Mouse (Mus musculus) gastrocnemius, adult 8-10 months (tissue): ENCODE data around the gene Myo15b. TPM values are rescaled to one million over a fixed set of nuclear protein-coding genes. Genes with fewer than 3 reads are reported as not detected.
A peak's percentile ranks its signal among the peaks of the same experiment; 100 is the strongest.

Source experiments
- DNase-seq, 2 experiments: peaks; one replicate each; pipeline ENCODE4 v3.0.0; 2022; ENCODE audit warnings: low spot score in 2 of 2
- total RNA-seq, 4 experiments: library from RNA; stranded (reverse); gene quantifications; 2 replicates each; pipeline ENCODE4 v1.2.4; 2022

Gene Myo15b
- total RNA-seq, 4 experiments from 2014 or later, result not detected

DNA sequence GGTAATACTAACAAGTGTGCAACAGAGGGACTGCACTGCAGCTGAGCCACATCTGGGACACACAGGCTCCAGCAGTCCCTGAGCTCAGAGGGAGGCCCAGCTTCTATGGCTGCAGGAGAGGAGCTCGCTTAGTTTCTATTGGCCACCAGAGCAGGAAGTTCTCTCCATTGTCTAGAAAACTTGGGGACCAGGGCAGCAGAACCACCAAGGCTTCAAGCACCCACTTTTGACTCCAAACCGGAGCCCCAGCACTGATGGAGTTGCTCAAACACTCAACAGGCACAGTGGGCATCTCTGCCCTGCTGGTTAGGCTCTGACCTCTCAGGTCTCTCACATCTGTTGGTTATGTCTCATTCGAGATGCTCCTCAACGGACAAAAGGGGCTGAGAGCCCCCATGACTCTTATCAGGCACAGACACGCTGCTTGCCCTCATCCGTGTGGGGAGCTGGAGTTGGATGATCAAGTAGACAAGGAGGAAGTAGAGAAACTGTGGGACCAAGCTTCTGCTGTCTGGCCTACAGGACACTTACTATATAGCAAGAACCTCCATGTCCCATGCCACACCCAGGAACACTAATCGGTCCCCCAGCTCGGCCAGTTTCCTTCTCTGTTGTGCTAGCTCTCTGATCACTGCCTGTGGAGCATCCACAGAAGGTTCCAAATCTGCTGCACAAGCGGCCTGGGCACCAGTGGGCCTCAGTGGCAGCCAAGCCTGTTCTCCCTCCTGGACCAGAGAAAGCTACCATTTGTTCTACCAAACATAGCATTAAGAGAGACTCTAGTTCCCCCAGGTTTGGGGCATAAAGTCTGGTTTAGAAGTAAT is 43.3 kb downstream of the Myo15b start:
- DNase-seq, result no peak

DNA sequence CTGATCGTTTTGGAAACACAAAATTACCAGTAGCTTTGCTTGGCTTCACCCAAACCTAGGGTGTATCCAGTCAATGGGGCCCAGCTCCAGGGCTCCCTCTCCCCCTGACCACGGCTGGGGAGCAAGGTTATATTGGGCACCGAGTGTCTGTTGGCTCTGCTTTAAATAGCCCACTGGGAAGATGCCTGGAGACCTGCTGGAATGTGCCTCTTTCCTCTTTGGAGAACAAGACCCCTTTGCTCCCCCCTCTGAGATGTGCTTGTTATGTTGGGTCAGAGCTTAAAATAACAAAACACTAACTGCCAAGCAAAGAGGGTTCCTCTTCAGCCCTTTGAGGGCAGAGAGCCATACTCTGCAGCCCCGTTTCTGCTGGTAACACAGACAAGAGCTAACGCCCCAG is 44.0 kb downstream of the Myo15b start:
- DNase-seq, result no peak

DNA sequence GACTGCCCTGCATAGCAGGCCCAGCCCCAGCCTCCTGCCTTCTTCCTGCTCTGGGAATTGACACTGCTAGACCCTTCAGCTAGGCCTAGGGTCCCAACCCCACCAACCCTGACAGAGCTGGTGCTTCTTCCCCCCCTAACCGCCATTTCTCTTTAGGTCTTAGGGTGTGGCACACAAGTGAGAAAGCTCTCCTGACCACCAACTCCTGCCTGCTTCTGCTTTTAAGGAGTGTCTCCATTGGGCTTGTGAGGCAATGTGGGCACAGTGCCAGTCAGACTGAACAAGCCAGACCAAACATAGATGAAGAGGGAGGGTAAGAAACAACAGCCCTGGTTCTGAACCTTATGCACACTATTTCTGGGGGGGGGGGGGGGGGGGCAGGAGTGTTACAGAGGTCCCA is 44.6 kb downstream of the Myo15b start:
- peak in 1 of 2 experiments; percentile 38 for DNase-seq

DNA sequence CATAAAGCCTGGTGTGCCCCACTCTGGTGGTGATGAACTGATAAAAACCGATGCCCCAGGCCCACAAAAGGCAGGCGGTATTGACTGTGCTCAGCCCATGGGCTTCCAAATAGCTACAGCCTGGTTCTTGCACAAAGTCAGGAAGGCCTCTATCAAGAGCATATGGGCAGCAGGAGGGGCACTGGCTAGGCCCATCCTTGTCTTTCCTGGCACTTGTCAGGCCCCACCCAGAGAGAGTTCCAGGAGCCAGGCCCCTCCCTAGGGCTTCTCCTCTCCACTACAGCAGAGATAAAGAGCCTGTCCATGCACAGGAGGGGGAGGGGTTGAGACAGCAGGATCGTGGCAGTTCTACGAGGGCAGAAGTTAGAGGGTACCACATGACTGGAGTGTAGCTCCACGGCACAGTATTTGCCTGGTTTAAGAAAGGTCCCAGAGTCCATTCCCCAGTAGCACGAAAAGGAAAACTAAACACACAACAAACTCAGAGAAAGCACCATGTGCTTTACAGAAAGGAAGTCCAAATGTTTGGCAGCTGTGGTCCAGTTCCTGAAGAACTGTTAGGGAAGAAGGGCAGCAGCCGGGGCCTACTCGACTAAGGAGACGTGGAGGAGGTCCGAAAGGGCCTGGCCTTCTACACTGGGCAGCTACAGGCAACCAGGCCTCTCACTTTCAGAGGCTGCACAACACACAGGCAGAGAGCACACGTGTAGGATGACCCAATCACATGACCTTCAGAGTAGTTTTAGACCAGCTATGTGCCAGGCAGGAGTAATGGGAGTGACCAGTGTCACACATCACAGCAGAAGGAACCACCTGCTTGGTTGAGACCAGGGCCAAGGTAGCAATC is 45.4 kb downstream of the Myo15b start:
- DNase-seq, result no peak

DNA sequence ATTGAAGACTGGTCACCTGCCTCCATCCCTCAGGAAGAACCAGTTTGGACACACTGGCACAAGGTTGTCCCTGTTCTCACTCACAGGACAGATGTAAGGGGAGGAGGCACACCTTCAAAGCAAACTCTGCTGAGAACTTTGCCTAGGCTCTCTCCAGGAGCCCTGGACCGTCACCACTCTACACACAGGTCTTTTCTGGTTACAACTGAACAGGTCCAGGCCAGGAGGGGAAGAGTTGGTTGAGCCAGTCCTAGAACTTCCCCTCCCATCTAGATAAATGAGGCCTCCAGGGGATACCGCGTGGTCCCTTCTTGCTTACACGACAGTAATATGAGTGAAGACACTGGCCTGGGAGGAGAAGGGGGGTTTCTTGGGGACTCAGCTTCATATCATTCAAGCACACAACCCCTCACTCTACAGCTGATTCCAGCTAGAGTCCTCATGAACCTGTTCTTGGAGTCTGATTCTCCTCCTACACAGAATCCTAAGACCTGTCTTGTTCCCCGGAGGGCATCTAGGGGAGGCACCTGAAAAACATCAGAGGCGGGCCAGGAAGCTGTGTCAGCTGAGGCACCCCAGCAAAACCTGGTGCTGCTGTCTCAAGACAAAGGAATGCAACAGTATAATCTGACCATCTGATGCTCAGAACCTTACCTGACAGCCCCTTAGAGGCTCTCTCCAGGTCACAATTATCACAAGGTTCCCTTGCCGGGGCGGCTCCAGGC is 46.2 kb downstream of the Myo15b start:
- DNase-seq, result no peak

DNA sequence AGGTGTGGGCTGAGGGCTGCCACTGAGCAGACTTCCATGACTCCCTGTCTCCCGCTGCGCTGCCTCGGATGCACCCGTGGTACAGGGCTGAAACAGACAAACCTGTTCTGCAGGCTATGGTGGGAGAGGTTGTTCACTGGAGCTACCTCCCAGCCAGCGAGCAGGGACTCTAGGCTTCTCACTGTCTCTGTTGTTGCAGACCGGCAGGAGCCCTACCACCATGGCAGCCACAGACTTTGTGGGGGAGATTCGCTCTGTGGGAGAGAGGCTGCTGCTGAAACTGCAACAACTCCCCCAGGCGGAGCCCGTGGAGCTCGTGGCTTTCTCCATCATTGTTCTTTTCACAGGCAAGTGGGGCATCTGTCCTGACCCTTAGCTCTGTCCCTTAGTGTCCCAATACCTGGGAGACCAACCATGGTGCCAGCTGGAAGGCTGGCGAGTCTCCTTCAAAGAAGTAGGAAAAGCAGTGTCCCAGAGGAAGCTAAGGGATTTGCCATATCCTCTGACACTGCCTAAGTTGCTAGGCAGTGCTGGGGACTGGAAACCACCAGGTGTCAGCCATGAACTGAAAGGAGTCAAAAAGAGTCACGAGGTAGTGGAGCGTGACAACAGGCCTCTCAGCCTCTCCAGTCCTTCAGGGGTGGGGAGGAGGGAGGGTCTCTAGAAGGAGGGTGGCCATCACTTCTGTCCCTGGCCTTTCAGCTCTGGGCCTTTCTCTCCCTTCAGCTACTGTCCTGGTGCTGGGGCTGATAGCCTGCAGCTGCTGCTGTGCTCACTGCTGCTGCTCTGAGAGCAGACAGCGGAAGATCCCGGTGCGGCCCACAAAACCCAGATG is 47.0 kb downstream of the Myo15b start:
- DNase-seq, result no peak

DNA sequence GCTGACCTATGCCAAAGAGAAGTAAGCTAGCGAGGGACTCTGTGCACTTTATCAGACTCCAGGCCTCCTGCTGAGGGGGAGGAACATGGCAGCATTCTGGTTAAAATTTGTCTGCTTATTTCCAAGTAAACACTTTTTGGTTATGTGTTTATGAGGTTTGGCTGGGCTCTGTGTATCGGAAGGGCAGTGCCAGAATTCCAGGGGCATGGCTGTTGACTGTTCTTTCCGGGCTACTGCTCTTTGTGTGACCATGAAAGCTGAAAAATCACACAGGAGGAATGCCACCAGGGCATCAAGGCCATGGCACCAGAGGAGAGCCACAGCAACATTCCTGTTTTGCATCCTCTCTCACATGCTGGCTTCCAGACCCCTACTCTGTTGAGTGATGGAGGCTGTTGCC is 47.9 kb downstream of the Myo15b start:
- no peak for DNase-seq

DNA sequence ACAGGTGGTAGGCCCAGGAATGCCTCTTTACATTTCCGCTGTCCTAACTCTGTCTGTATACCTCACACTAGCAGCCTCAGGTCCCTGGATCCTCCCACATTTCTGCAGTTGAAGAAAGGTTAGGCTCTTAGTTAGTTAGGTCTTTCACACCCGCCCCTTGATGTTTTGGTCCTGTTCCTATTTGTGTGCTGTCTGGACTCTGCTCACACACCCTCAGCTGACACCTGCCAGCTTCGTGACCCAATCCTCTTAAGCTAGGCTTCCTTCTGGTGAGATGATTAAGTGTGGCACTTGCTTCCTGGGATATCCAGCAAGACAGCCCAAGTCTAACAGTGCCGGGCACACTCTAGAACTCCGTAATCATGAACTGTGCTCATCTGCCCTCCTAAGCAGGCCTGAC is 48.3 kb downstream of the Myo15b start:
- no peak for DNase-seq

DNA sequence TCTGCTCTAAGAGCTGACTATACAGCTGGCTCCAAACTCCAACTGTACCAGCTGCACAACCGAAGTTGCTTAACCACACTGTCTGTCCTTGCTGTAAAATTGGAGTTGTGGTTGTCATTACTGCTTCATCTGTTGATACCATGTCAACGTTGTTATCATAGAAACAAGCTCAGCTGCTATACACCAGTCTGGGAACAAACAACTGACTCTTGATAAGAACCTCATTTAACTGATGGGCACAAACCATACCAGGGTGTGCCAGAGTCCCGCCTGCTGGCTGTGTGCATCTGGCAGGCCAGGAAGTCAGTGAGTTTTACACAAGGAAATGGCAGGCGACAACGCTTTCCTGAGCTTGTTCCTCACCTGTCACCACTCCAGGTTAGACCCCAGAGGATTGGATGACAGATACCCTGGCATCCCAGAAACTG is 52.9 kb downstream of the Myo15b start:
- DNase-seq, result no peak

DNA sequence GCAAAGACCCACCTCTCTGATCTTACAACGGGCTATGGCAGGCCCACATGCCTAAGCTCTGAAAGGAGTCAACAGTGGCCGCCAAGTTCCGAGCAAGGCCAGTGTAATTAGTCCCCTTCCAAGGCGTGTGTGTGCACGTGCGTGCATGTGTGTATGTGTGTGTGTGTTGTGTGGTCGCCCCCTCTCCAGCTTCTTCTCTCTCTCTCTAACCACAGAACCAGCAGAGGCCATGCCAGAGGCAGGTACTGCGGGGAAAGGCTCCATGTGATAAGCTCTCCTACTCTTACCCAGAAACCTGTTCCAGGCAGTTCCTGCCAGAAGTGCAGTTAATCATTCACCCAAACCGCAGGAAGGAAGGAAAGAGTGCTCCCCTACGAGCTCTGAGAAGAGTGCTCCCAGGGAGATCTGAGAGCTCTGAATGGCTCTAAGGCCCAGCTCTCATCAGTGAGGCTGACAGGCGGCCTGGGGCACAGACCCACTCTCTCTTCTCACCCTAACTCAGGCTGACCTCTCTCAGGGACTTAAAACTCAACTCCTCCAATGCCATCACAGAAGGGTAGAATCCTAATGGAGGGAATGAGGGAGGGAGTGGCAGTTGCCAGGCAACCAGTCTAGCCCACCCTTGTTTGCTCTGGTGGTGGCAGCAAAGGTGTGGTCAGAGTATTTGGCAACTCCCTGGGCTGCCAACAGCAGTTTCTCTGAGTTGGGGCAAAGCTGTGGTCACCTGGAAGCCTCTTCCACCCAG is 53.6 kb downstream of the Myo15b start, which contains the start of gene Smim6:
Smim6 (plus strand) TSS at position 386 of the 745 bp plus-strand sequence.
- no peak for DNase-seq

DNA sequence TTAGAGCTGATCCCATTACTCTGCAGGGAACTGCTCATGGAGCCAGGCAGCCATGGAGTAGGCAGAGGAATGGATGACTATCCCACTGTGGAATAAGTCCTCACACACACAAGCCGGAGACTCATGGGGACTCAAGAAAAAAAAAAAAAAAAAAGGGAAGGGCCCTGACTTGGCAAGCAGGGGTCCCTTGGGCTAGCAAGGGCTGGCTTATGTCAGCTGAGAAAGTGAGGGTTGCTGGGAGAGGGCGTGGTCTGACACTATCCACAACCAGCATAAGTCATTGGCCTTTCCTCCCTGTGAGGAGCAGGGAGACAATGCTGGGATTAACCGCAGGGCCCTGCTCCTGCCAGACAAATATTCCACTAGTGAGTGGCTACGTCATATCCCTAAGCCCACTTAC is 58.4 kb downstream of the Myo15b start:
- DNase-seq, result no peak

DNA sequence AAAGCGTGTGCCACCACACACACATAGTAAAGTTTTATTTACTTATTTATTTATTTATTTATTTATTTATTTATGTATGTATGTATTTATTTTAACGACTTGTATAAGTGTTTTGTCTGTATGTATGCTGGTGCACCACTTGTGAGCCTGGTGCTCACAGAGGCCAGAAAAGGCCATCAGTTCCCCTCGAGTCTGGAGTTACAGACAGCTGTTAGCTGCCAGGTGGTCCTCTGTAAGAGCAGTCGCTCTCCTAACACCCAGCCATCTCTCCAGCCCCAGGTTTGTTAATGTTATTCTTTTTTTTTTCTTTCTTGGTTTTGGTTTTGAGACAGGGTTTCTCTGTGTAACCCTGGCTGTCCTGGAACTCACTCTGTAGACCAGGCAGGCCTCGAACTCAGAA is 60.4 kb downstream of the Myo15b start:
- no peak for DNase-seq

DNA sequence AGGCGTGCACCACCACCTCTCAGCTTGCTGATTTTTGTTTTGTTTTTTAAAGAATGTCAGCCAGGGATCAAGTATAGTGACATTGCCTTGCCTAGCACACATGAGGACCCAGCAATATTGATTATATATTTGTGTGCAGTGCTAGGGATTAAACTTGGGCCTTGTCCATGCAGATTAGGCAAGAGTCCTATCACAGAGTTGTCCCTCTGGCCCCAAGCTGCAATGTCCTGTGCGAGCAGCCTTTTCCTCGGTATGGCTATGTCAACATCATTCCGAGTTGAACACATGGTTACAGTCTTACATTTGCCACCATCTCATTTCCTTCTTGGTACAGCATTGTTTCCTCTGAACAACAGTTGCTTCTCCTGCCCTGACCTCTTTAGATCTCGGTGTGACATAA is 60.9 kb downstream of the Myo15b start:
- DNase-seq, result no peak

DNA sequence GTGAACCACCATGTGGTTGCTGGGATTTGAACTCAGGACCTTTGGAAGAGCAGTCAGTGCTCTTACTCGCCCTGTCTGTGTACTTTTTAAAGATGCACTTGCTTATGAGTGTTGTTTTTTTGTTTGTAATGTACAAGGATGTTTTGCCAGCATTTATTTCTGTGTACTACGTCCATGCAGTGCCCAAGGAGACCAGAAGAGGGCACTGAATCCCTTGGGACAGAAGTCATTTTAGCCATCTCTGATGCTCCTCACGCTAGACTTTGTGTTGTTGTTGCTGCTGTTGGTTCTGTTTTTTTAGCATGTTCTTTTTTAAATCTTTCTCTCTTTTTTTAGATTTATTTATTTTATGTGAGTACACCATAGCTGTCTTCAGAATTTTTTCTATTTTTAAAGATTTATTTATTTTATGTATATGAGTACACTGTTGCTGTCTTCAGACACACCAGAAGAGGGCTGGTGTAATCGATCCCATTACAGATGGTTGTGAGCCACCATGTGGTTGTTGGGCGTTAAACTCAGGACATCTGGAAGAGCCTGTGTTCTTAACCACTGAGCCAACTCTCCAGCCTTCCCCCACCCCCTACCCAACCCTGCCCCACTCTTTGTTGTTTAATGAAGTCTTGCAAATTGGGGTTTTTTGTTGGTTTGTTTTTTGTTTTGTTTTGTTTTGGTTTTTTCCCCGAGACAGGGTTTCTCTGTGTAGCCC is 62.1 kb downstream of the Myo15b start:
- no peak for DNase-seq

DNA sequence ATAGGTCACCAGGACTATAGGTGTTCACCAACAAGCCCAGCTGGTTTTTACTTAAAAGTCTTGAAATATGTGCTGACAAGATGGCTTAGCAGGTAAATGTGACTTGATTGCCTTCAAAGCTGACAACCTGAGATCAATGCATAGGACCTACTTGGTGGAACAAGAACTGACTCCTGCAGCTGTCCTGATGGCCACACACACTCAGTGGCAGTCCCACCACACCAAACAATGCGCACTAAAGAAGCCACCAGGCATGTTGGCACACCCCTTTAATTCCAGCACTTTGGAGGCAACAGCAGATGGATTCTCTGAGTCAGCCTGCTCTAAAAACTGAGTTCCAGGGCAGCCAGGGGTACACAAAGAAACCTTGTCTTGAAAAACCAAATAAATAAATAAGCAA is 63.8 kb downstream of the Myo15b start:
- DNase-seq, result no peak

DNA sequence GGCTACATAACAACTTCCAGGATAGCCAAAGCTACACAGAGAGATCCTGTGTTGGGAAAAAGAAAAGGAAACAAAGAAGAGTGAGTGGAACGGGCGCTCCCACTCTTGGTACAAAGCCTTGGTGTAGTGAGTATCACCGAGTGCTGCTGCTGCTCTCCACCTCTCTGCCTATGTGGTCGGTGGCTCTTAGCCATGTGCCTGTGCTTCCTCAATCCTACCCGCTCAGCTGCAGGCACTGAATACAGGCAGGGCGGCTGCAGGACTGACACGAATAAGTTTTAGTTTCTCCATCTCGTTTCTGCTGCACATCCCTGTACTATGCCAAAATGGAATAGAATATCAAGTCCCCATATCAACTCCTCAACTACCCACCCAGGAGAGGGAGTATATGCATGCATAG is 70.8 kb downstream of the Myo15b start:
- DNase-seq, result no peak

DNA sequence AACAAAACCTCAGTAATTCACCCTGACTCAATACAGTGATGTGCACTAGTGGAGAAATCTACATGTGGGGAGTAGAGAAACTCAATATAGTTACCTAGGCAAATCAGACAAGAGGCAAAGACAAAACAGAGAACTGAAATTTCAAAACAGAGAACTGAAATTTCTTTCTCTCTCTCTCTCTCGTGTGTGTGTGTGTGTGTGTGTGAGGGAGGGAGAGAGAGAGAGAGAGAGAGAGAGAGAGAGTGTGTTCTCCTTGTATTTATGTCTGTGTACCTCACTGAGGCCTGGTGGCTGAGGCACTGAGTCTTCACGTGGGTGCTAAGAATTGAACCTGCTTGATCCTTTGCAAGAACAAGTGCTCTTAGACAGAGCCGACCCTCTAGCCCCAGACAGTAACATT is 71.6 kb downstream of the Myo15b start:
- no peak for DNase-seq

DNA sequence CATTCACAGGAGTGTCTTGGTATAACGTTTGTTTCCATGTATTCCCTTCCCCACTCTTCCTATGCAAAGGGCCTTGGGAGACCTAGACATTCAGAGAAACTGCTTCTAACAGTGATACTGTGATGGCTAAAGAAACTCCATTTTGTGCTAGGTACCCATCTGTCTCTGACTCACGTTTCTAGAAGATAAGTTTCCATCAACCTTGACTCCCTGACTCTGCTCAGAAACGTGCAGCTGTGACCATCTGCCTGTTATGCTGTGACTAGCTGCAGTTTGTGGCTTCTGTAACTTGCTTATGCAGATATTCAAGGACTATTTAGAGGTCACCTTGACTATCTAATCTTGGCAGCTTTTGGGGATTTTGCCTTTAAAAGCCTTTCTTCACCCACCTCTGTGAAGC is 73.0 kb downstream of the Myo15b start:
- DNase-seq, result no peak

DNA sequence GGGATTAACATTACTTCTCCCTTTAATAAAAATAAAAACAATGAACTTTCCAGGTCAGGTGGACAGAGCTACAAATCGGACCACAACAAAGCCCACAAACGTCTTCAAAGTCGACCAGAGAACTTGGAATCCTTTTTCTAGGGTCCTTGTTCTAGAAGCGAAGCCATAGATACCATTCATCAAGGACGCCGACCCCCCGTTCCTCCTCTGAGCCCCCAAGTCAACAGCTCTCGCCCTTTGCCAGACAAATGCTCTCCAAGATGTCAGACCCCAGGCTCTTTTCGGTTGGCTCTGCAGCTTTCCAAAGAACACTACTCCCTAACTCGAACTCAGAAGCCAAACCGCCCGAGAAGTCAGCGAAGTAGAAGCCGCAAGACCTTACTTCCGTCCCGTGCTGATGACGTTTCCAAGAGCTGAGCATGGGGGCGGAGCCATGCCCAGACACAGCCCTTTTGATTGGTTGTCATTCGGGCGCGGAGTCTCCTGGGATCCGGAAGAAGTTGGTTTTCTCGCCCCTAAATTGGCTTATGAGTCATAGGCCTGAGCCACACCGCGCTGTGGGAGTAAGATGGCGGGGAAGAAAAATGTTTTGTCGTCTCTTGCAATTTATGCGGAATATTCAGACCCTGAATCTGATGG is 75.0 kb downstream of the Myo15b start, which contains the start of the genes Sap30bp and Recql5:
Sap30bp (plus strand) TSS at position 175 of the 639 bp plus-strand sequence.
Recql5 (minus strand) TSS at position 370 of the 639 bp plus-strand sequence.
- DNase-seq, result peak; percentile 92 to 95
